Mouse (Mus musculus) bone marrow macrophage, adult 2 months (primary cell): ENCODE measurements around the gene Myo7a.

Experiments
- CTCF ChIP-seq: IDR thresholded peaks from 2 replicates; pipeline ENCODE4 v1.5.1; 2012; ENCODE audit warnings: low read depth, mild to moderate bottlenecking, low read length, moderate library complexity
- POLR2A ChIP-seq: IDR thresholded peaks from 2 replicates; pipeline ENCODE4 v1.6.1; 2012; ENCODE audit warnings: mild to moderate bottlenecking, low read depth, low read length, borderline replicate concordance

GRCm38 (mm10) chr7:98148721-98149407, 29.5 kb upstream of the Myo7a start:
- TF ChIP-seq CTCF (no peak), POLR2A (no peak)
